Mouse (Mus musculus) kidney, postnatal 36 days (tissue): ENCODE data around the gene Ints11.
A peak's percentile ranks its signal among the peaks of the same experiment; 100 is the strongest.

ENCODE experiments used
- DNase-seq, 2 experiments: peaks; one replicate each; pipeline ENCODE4 v3.0.0; 2021 to 2022; ENCODE audit warnings: mixed read lengths in 2 of 2

The Ints11 gene

GRCm38 (mm10) chr4:155848434-155849095, 20.8 kb upstream of the Ints11 start:
- DNase-seq: peak; percentile 76 to 90

DNA sequence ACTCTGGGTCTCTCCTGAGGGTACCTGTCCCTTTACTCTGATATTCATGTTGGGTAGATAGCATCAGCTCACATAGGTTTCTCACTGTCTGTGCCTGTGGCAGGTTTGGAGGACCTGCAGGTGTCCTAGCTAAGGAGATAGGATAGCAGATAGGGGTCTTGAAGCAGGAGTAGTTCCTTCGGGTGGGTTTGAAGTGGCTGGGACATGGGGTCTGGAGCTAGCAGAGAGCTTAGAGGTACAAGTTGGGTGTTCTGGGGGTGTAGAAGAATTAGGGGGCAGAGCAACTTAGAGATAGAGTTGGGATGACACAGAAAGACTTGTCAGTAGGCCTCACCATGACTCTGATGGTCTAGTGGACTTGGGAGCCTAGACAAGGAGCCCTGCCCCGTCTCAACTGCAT, 20.0 kb upstream of the Ints11 start:
- DNase-seq: no peak

GRCm38 (mm10) chr4:155849792-155850451, 19.4 kb upstream of the Ints11 start:
- peak; percentile 69 to 76 for DNase-seq

GRCm38 (mm10) chr4:155851368-155851767, 18.0 kb upstream of the Ints11 start:
- DNase-seq: no peak

GRCm38 (mm10) chr4:155851951-155852411, 17.4 kb upstream of the Ints11 start:
- peak; percentile 81 for DNase-seq

DNA sequence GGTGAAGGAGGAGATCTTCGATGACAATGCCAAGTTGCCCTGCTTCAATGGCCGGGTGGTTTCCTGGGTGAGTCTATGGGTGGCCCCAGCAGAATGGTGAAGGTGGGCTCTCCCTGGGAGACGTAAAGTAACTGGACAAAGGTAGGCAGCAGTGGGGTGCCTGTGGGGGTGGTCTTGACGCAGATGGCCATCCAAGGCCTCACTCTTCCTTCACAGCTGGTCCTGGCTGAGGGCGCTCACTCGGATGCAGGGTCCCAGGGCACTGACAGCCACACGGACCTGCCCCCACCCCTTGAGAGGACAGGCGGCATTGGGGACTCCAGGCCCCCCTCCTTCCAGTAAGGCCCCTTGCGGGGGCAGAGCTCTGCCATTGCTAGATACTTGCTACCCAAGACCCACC, 15.9 kb upstream of the Ints11 start:
- no peak for DNase-seq

DNA sequence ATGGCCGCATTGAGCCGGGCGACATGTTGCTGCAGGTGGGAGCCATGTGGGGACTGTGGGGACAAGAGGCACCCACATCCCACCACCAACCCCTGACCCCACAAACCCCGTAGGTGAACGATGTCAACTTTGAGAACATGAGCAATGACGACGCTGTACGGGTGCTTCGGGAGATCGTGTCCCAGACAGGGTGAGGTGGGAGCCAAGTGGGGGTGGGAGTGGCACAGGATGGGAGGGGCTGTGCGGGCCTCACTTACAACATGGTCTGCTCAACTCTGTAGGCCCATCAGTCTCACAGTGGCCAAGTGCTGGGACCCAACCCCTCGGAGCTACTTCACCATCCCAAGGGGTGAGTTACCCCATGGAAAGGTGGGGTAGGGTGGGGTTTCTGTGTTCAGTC, 14.4 kb upstream of the Ints11 start:
- DNase-seq: no peak

- DNase-seq: no peak
These were observed 13.3 kb upstream of the Ints11 start for GRCm38 (mm10) chr4:155856071-155856470.

DNA sequence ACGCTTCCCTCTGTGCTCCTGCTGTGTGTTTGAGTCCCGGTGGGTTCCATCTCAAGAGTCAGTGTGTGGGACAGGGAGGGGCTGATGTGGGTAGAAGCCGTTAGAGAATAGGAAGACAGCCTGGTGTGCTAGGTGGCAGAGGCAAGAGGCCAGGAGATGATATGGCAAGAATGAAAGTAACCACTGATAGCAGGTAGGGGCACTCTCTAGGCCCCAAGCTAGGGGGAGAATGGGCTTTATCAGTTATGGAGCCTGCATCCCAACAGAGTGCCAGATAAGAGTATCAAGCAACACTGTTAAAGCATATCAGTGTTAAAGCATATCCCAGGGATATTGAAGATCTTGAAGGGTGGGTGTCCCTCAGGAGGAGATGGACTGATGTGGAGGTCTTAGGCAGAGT, 12.5 kb upstream of the Ints11 start:
- no peak for DNase-seq

DNA sequence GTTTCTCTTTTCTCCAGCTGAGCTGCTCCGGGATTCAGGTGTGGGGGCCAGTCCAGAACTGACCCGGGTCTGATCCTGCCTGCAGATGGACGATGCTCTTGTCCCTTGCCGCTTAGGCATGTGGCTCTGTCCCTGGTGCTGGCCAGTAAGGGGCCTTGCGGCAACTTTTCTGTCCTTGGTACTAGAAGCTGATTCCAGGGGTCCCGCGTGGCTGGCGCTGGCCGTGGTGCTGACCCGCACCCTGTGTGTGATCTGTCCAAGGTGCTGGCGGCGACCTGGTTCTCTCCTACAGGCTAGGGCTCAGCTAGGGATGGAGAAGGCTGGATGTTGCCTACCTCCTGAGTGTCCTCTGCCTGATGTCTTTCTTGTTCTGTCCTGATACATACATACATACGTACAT, 10.0 kb upstream of the Ints11 start:
- DNase-seq: peak in 1 of 2 experiments; percentile 73

GRCm38 (mm10) chr4:155861787-155862186, 7.6 kb upstream of the Ints11 start:
- no peak for DNase-seq

GRCm38 (mm10) chr4:155863001-155863400, 6.3 kb upstream of the Ints11 start, which contains the start of gene Tas1r3:
TSS of gene Tas1r3 (minus strand) at chr4:155863362.
- no peak for DNase-seq

DNA sequence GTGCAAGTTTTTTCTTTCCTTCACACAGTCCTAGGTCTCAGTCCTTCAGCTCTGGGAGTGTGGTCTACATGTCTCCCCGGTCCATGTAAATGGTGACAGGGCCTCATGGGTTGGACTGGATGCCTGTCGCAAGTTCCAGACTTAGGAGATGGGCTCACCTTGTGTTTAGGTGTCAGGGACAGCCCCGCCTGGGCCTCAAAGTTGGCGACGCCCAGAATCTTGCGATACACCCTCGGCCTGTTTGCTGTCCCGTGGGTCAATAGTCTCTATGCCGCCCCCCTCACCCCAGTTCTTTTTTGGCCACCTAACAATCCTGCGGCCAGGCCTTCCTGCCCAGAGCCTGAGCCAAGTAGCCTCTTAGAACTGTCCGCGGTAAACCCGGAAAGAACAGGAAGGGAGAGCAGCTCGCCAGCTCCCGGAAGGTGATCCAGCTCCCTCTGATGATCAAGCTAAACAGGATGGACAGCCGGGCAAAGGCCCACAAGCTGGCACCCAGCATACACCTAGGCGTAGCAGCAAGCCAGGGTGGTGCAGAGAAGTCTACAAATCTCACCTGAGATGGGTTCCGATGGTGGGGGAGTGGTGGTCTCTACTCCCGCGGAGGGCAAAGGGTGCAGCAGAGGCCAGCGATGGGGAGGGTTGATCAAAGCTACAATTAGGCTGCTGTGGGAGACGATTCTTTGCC, 590 bp upstream of the Ints11 start:
- peak; percentile 58 to 61 for DNase-seq

GRCm38 (mm10) chr4:155871404-155871803, 2.1 kb downstream of the Ints11 start:
- DNase-seq: no peak

- DNase-seq: peak; percentile 0 to 31
These were observed 14.2 kb downstream of the Ints11 start for GRCm38 (mm10) chr4:155883587-155883986.

DNA sequence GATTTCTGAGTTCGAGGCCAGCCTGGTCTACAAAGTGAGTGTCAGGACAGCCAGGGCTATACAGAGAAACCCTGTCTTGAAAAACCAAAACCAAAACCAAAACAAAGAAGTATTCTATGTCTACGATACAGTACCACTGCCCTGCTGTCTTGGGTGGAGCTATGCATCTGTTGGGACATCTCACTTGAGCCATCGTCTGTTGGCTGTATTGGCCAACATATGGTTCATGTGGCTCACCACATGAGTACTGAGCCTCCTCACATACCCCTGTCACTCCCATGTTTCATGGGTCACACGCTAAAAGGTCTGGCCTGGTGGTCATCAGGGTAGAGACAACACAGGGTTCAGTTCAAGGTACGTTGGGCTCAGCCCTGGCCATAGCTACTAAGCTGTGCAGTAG, 17.0 kb downstream of the Ints11 start:
- no peak for DNase-seq

DNA sequence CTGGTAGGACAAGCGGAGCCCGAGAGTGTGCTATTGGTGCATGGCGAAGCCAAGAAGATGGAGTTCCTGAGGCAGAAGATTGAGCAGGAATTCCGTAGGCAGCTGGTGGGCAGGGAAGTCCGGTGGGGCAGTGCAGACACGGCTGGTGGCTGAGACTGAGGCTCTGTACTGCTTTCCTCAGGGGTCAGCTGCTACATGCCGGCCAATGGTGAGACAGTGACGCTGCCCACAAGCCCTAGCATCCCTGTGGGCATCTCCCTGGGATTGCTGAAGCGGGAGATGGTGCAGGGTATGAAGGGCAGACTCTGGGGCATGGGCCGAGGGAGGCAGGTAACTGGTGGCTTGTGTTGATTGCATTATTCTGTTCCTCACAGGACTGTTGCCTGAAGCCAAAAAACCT, 18.3 kb downstream of the Ints11 start:
- DNase-seq: peak in 1 of 2 experiments; percentile 1

GRCm38 (mm10) chr4:155888181-155888580, 18.8 kb downstream of the Ints11 start:
- no peak for DNase-seq

DNA sequence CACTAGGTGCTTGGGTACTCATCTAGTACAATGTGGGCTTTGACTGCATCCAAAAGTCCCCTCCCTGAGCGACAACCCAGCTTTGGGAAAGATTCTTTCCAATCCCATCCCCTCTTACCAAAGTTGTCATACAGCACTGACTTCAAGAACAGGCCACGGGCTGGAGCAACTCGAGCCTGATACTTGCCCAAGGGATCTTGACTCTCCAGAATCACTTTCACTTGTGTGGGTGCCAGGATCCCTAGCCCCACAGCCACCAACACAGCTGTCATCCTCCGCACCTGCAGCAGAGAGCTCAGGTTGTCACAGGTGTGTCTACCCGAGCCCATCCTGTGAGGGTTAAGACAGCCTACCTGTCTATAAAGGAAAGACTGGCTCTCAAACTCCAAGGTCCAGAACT, 20.0 kb downstream of the Ints11 start:
- DNase-seq: no peak

GRCm38 (mm10) chr4:155891011-155891471, 21.7 kb downstream of the Ints11 start:
- peak in 1 of 2 experiments; percentile 52 for DNase-seq

GRCm38 (mm10) chr4:155891551-155892001, 22.2 kb downstream of the Ints11 start, which contains the start of the genes Pusl1 and Acap3:
TSS of gene Pusl1 (minus strand) at chr4:155891781.
TSS of gene Acap3 (plus strand) at chr4:155891822.
- DNase-seq: peak; percentile 96 to 99

- peak; percentile 80 to 93 for DNase-seq
These were observed 22.7 kb downstream of the Ints11 start for GRCm38 (mm10) chr4:155892017-155892416.
